Mouse (Mus musculus) embryonic facial prominence, embryonic 10.5 days (tissue): ENCODE data around the gene Wdr66. TPM values are rescaled to one million over a fixed set of nuclear protein-coding genes. Genes with fewer than 3 reads are reported as not detected.

Experiments
- DNase-seq: peaks from one replicate; pipeline ENCODE4 v3.0.0-alpha.2; 2017; ENCODE audit warnings: low spot score
- H3K27ac ChIP-seq: fragments of 300-500 bp; sonication (generic); replicated peaks from 2 replicates; pipeline ENCODE4 v1.5.1; 2016; ENCODE audit warnings: mild to moderate bottlenecking
- H3K27me3 ChIP-seq: fragments of 300-500 bp; sonication (generic); replicated peaks from 2 replicates; pipeline ENCODE4 v1.6.1; 2016; ENCODE audit warnings: low read depth, mild to moderate bottlenecking; ENCODE audit not compliant: poor library complexity, severe bottlenecking
- H3K36me3 ChIP-seq: fragments of 300-500 bp; sonication (generic); replicated peaks from 2 replicates; pipeline ENCODE4 v1.6.1; 2016; ENCODE audit warnings: mild to moderate bottlenecking, moderate library complexity
- H3K4me1 ChIP-seq: fragments of 300-500 bp; sonication (generic); 2 replicates; pipeline ENCODE4 v1.6.1; 2016
- H3K4me3 ChIP-seq: fragments of 300-500 bp; sonication (generic); 2 replicates; pipeline ENCODE4 v1.5.1; 2016; ENCODE audit warnings: mild to moderate bottlenecking, moderate library complexity
- H3K9me3 ChIP-seq: fragments of 300-500 bp; sonication (generic); 2 replicates; pipeline ENCODE4 v1.6.1; 2016; ENCODE audit warnings: mild to moderate bottlenecking
- WGBS: fragments of 180-500 bp; shearing (Covaris S2); methylation state at CpG from one replicate; pipeline ENCODE4 v1.1.7; 2016; 5-methylcytosine and 5-hydroxymethylcytosine counted together
- polyA plus RNA-seq: library from polyadenylated mRNA; unstranded; fragments of >200 nt; fragmentation: Nextera tagmentation; extraction: Ambion mirVana; gene quantifications from 2 replicates; pipeline ENCODE4 v1.2.1, GENCODE M21; 2016

Wdr66 gene
- polyA plus RNA-seq, 1 experiment from 2014 or later: 4.5 TPM

DNA sequence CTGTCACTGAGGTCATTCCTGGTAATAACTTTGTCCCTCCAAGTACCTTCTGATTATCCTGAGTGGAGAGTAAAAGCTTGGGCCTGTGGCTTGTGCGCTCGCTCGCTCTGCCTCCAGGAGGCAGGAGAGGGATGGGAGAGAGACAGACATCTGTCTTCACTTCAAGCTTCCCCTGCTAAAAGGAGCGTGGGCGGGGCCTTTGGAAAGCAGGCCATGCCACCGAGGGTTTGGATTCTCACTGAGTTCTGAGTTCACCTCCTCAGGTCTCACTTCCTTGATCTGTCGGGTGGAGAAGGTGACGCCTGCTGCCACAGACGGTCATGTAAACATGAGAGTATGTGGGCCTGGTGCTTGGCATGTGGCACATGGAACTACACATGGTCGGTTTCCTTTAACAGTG is 98.5 kb downstream of the Wdr66 start:
- Histone ChIP-seq H3K9me3 (no peaks in the 10 kb centered on the region), H3K27ac (no peak overlapping the region), H3K4me3 (no peak overlapping the region), H3K36me3 (peaks cover 76% of the 10 kb centered on the region), H3K4me1 (peaks cover 56% of the 10 kb centered on the region), H3K27me3 (no peaks in the 10 kb centered on the region)
- DNase-seq: peak; percentile 59
- 61% methylated on average over 10 of the region's 10 CpGs for WGBS

GRCm38 (mm10) chr5:123355918-123356317 is 104.0 kb downstream of the Wdr66 start:
- H3K4me1 ChIP-seq: peaks cover 17% of the 10 kb centered on the region
- DNase-seq: peak; percentile 57
- H3K36me3 ChIP-seq: peaks cover 97% of the 10 kb centered on the region
- WGBS: 70% methylated on average over 11 of the region's 11 CpGs
- H3K27me3 ChIP-seq: no peaks in the 10 kb centered on the region
- no peaks in the 10 kb centered on the region for H3K9me3 ChIP-seq
- no peak overlapping the region for H3K4me3 ChIP-seq
- 0 out of 2 replicates have a peak overlapping the region, but pooled peaks have one; percentile 14 for H3K27ac ChIP-seq

DNA sequence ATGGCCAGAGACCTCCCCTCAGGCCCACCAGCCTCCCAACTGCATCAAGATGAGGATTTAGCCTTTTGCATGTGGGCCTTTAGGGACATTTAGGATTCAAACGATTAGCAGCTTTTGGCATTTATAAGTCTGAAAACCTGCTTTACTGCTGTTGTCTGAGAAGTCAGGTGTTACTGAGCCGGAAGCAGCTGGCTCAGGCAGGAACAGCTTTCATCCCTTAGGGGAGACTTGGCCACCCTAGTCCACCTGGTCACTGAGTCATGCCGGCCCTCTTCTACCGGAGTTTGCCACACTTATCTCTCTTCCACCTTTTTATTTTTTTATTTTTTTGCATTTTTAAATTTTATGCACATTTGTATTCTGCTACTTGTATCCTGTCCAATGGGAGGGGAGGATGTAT is 105.4 kb downstream of the Wdr66 start:
- 94% methylated on average over 4 of the region's 4 CpGs for WGBS
- no peak for DNase-seq
- Histone ChIP-seq H3K4me3 (no peak overlapping the region), H3K27me3 (no peaks in the 10 kb centered on the region), H3K4me1 (peaks cover 9% of the 10 kb centered on the region; the same call in 1 of the 2 replicates), H3K27ac (no peak overlapping the region), H3K9me3 (no peaks in the 10 kb centered on the region), H3K36me3 (peaks cover 97% of the 10 kb centered on the region)

- H3K36me3 ChIP-seq: peaks cover 100% of the 10 kb centered on the region
- peaks cover 2% of the 10 kb centered on the region; the same call in 1 of the 2 replicates for H3K4me1 ChIP-seq
Measured at GRCm38 (mm10) chr5:123359431-123359830, 107.5 kb downstream of the Wdr66 start.

DNA sequence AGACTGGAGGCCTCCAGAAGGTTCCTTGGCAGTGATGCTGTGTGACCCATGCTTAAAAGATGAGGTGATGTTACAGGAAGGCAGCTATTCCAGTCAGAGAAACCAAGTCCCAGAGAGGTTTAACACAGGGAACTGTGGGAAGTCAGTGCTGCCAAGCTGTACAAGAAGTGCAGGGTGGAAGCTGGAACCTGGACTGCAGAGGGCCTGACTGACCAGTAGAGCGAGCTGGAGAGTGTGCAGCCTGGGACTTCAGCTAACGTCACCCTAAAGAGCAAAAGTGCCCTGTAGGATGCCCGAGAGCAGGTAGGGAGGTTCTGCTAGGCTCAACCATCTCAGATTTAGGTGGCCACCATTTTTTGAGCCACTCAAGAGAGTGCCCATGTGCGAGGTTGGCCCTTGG is 111.0 kb downstream of the Wdr66 start:
- WGBS: 90% methylated on average over 4 of the region's 4 CpGs
- peaks cover 99% of the 10 kb centered on the region for H3K36me3 ChIP-seq
- H3K27ac ChIP-seq: no peak overlapping the region

More at GRCm38 (mm10) chr5:123359431-123359830, 107.5 kb downstream of the Wdr66 start:
- DNase-seq: no peak
- Histone ChIP-seq H3K4me3 (no peak overlapping the region), H3K27ac (no peak overlapping the region), H3K9me3 (no peaks in the 10 kb centered on the region), H3K27me3 (no peaks in the 10 kb centered on the region)
- 95% methylated on average over 6 of the region's 6 CpGs for WGBS

GRCm38 (mm10) chr5:123364302-123364971 is 112.5 kb downstream of the Wdr66 start:
- 91% methylated on average over 11 of the region's 11 CpGs for WGBS
- Histone ChIP-seq H3K27ac (no peak overlapping the region), H3K4me3 (no peak overlapping the region), H3K27me3 (no peaks in the 10 kb centered on the region), H3K9me3 (no peaks in the 10 kb centered on the region), H3K4me1 (no peaks in the 10 kb centered on the region), H3K36me3 (peaks cover 99% of the 10 kb centered on the region)
- DNase-seq: no peak

More for the DNA sequence above, 111.0 kb downstream of the Wdr66 start:
- no peak for DNase-seq
- Histone ChIP-seq H3K27me3 (no peaks in the 10 kb centered on the region), H3K4me1 (no peaks in the 10 kb centered on the region), H3K9me3 (no peaks in the 10 kb centered on the region), H3K4me3 (no peak overlapping the region)

GRCm38 (mm10) chr5:123368869-123369488 is 117.1 kb downstream of the Wdr66 start:
- Histone ChIP-seq H3K27me3 (no peaks in the 10 kb centered on the region), H3K9me3 (no peaks in the 10 kb centered on the region), H3K36me3 (peaks cover 99% of the 10 kb centered on the region), H3K4me1 (no peaks in the 10 kb centered on the region), H3K27ac (no peak overlapping the region), H3K4me3 (no peak overlapping the region)
- 78% methylated on average over 13 of the region's 13 CpGs for WGBS
- peak; percentile 64 for DNase-seq

DNA sequence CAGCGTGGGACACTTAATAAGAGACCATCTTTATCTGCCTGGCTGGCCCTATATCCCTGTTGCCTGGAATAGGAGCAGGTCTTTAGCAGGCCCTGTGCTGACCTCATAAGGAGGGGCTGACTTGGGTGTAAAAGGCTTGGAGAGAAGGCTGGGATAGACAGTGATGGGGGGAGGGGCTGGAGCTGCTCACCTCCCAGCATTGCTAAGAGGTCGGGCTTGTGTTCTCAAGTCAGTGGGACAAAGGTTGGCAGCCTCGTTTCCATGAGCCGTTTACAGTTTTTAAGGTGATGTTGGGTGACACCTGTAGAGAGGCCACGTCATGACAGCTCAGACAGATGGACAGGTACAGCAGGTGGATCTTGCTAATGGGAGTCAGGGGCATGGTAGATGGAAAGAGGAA is 118.1 kb downstream of the Wdr66 start:
- H3K27me3 ChIP-seq: no peaks in the 10 kb centered on the region
- 90% methylated on average over 5 of the region's 5 CpGs for WGBS
- peaks cover 99% of the 10 kb centered on the region for H3K36me3 ChIP-seq
- DNase-seq: no peak
- no peak overlapping the region for H3K27ac ChIP-seq
- H3K4me3 ChIP-seq: no peak overlapping the region
- H3K4me1 ChIP-seq: no peaks in the 10 kb centered on the region
- H3K9me3 ChIP-seq: no peaks in the 10 kb centered on the region

GRCm38 (mm10) chr5:123375262-123375661 is 123.4 kb downstream of the Wdr66 start:
- peaks cover 64% of the 10 kb centered on the region for H3K36me3 ChIP-seq

GRCm38 (mm10) chr5:123375793-123376452 is 124.0 kb downstream of the Wdr66 start:
- no peak for DNase-seq
- WGBS: 92% methylated on average over 6 of the region's 6 CpGs
- Histone ChIP-seq H3K4me1 (peaks cover 25% of the 10 kb centered on the region), H3K27ac (no peak overlapping the region), H3K4me3 (no peak overlapping the region), H3K27me3 (no peaks in the 10 kb centered on the region), H3K36me3 (peaks cover 58% of the 10 kb centered on the region), H3K9me3 (no peaks in the 10 kb centered on the region)

More at GRCm38 (mm10) chr5:123375262-123375661, 123.4 kb downstream of the Wdr66 start:
- peaks cover 25% of the 10 kb centered on the region for H3K4me1 ChIP-seq
- no peak for DNase-seq
- H3K9me3 ChIP-seq: no peaks in the 10 kb centered on the region
- H3K27ac ChIP-seq: no peak overlapping the region
- H3K4me3 ChIP-seq: no peak overlapping the region
- 92% methylated on average over 10 of the region's 10 CpGs for WGBS
- no peaks in the 10 kb centered on the region for H3K27me3 ChIP-seq

DNA sequence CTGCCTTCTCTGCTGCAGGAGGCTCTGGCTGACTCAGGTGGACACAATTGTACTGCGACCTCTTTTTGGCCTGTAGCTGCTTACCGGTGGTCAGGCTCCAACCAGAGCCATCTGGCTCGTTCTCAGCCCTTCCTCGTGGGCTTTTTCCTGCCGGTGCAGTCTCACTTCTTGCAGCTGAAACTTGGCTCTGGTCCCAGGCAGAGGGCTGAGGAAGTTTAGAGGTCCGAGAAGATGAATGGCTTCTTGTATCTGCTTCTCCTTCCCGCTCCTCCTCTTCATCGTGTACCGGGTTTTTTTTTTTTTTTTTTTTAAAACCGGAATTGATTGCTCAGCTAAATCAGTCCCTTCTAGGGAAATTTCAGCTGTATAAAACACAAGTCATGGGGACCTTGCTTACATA is 124.7 kb downstream of the Wdr66 start:
- WGBS: 71% methylated on average over 10 of the region's 10 CpGs
- no peaks in the 10 kb centered on the region for H3K9me3 ChIP-seq
- no peaks in the 10 kb centered on the region for H3K27me3 ChIP-seq
- H3K4me3 ChIP-seq: no peak overlapping the region
- no peak for DNase-seq
- H3K27ac ChIP-seq: no peak overlapping the region
- peaks cover 51% of the 10 kb centered on the region for H3K36me3 ChIP-seq
- H3K4me1 ChIP-seq: peaks cover 28% of the 10 kb centered on the region
